Mouse (Mus musculus) olfactory bulb, adult 2 months (tissue): ENCODE measurements around the gene Hcfc2.

Source experiments
- CTCF ChIP-seq: fragments of 200-500 bp; IDR thresholded peaks from 2 replicates; pipeline ENCODE4 v1.5.1; 2012; ENCODE audit warnings: low read depth, mild to moderate bottlenecking, low read length, moderate library complexity; ENCODE audit not compliant: insufficient read depth
- POLR2A ChIP-seq: fragments of 200-500 bp; IDR thresholded peaks from 2 replicates; pipeline ENCODE4 v1.6.1; 2012; ENCODE audit warnings: mild to moderate bottlenecking, low read depth, low read length, moderate library complexity; ENCODE audit not compliant: insufficient read depth

DNA sequence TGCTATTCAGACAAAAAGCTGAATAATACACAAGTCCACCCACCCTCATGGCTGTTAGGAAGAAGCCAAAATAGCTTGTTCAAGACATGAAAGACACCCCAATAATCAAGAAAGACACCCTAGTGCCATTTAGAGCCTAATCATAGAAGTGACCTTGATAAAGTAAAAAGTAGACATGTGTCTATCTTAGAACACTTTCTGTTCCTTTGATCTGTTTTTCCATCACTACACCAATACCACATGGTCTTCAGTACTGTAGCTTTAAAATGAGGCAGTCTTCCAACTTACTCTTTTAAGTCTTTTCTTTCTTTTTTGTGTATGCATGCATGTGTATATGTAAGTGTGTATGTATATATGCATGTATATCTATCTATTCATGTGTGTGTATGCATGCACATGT, 84.9 kb downstream of the Hcfc2 start:
- TF ChIP-seq CTCF (no peak), POLR2A (no peak)
